Mouse (Mus musculus) cerebellum, postnatal 4 days (tissue): ENCODE measurements at regions not wholly inside any gene's neighbourhood (a gene's known extent, or its start where the extent isn't known, plus 50 kb on each side); places are given as distances from the start of the nearest gene placed in this dataset.

Experiments
- DNase-seq, 2 experiments: peaks; one replicate each; pipeline ENCODE4 v3.0.0; 2022; ENCODE audit warnings: low spot score in 2 of 2, mixed read lengths in 1 of 2

DNA sequence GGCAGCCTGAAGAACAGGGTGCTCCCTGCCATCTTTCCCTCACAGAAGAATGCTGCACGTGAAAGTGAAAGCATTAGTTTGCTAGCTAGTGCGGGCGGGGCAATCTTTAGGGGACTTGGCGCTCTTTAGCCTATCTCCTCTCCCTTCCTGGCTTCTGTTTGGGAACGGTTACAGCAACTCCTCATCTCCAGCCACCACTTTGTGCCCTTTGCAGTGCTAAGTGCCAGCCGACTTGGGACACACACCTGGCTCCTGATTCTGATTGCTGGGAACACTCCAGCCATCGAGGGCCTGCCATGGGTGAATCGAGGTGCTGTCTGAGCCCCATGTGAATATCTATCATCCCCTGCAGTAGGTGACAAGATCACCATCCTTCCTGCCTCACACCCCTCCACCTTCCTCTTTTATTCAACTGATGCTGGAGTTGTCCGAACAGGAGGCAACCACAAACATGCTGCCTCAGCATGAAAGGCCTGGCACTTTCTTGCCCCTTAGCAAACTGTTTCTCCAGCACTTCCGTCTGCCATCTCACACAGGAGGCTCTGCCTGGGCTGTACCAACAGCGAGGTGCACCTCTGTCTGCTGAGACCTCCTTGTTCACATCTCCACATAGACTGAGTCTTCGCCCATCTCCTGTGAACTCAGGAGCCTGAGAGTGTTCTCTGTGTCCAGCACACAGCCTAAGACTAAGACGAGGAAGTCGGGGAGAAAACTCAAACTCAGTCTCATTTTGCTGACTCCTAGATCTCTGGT lies 66.2 kb upstream of the Glrp1 start:
- no peak for DNase-seq

GRCm38 (mm10) chr1:88575291-88575690 lies 65.4 kb upstream of the Glrp1 start:
- DNase-seq, result no peak

GRCm38 (mm10) chr1:88572161-88572560 lies 62.3 kb upstream of the Glrp1 start:
- no peak for DNase-seq

GRCm38 (mm10) chr1:88568447-88569053 lies 58.7 kb upstream of the Glrp1 start:
- no peak for DNase-seq

DNA sequence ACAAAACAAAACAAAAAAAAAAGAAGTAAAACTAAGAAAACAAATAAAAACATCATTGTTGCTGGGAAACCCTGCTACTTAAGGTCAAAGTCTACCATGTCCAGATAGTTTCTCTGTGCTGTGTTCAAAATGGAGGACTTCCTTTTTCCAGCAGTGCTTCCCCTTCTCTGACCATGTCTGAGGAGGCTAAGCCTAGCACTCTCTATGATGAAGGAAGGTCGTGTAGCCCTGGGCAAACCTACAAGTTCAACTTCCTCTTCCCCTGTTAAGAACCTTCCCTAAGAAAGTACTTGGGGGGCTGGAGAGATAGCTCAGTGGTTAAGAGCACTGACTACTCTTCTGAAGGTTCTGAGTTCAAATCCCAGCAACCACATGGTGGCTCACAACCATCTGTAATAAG lies 57.3 kb upstream of the Glrp1 start:
- DNase-seq, result no peak

GRCm38 (mm10) chr1:88566426-88566825 lies 56.6 kb upstream of the Glrp1 start:
- DNase-seq, result no peak

DNA sequence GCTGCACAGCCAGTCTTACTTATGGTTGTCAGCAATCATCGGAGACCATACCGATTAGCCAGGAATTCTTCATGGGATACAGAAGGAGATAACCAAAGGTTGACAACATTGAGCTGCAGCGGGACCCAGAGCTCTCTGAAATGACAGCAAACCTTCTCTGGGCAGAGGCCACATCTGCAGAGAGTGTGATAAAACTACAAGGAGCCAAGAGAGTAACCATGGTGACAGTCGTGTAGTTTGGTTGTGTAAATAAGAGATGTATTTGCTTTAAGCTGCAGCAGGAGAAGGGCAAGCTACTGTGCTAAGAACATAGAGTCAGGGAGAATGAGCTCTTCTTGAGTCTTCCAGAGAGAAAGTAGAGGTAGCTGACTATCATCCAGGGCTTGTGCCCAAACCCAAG lies 55.0 kb upstream of the Glrp1 start:
- DNase-seq, result no peak

GRCm38 (mm10) chr1:88562361-88562760 lies 52.5 kb upstream of the Glrp1 start:
- DNase-seq, result peak; percentile 65 to 84

- DNase-seq, result no peak
Measured at GRCm38 (mm10) chr1:88560771-88561170, 50.9 kb upstream of the Glrp1 start.
